Comparison of ENCODE assay signal across 21 mouse cellular contexts in genomic region chr8:108924526-108924925, GRCm38 (mm10).
DNase-seq lines count a peak whose midpoint lies in the region; ATAC-seq and TF ChIP-seq lines count a peak whose summit lies in the region.
"Had no signal": no experiment of that assay in that cellular context is flagged by ENCODE, and none has a peak within 500 bp of the region (broad histone marks: within the 10 kb centered on the region; RNA-seq: fewer than 3 reads in every experiment).

No protein-coding gene starts in this region.

- WGBS in midbrain, embryonic 16.5 days, result 93% methylated on average over 9 of the region's 9 CpGs
- 91% methylated on average over 9 of the region's 9 CpGs for WGBS in midbrain, embryonic 14.5 days

- H3K4me2 ChIP-seq in midbrain, embryonic 16.5 days (ENCODE audit: low read length), result no peak overlapping the region
- no peak overlapping the region for H3K4me2 ChIP-seq in midbrain, embryonic 14.5 days (ENCODE audit: low read length)
- H3K4me2 ChIP-seq: embryonic facial prominence, embryonic 13.5 days; hindbrain, embryonic 15.5 days; kidney, embryonic 15.5 days had no signal

- no peak overlapping the region for H3K4me3 ChIP-seq in gastrocnemius, adult 2 months
- H3K4me3 ChIP-seq in midbrain, embryonic 16.5 days (ENCODE audit: low read depth, low read length), result no peak overlapping the region
- H3K4me3 ChIP-seq in midbrain, embryonic 14.5 days (replicated peaks; ENCODE audit: low read depth, low read length), result no peak overlapping the region
- H3K4me3 ChIP-seq: embryonic facial prominence, embryonic 13.5 days; hindbrain, embryonic 15.5 days; kidney, embryonic 15.5 days had no signal

- H3K27me3 ChIP-seq in midbrain, embryonic 16.5 days (ENCODE audit: control insufficient read depth, insufficient read depth, low read depth, low read length), result no peaks in the 10 kb centered on the region
- H3K27me3 ChIP-seq in midbrain, embryonic 14.5 days (ENCODE audit: control insufficient read depth, insufficient read depth, low read length), result no peaks in the 10 kb centered on the region
- H3K27me3 ChIP-seq: embryonic facial prominence, embryonic 13.5 days; hindbrain, embryonic 15.5 days; kidney, embryonic 15.5 days had no signal

- no peak for TF ChIP-seq CTCF in gastrocnemius, adult 2 months (IDR thresholded peaks at IDR 0.05)

- intact Hi-C loops in gastrocnemius, adult 2 months (cut with DNase I), result no loop called here
- intact Hi-C loops in gastrocnemius, postnatal 14 days (cut with DNase I; ENCODE audit: low total_unique reads), result no loop called here

- no peaks in the 10 kb centered on the region for H3K9me3 ChIP-seq in midbrain, embryonic 16.5 days (replicated peaks; ENCODE audit: control insufficient read depth, low read length, poor library complexity, severe bottlenecking)
- H3K9me3 ChIP-seq in midbrain, embryonic 14.5 days (ENCODE audit: control insufficient read depth, low read length), result no peaks in the 10 kb centered on the region
- H3K9me3 ChIP-seq: embryonic facial prominence, embryonic 13.5 days; hindbrain, embryonic 15.5 days; kidney, embryonic 15.5 days had no signal

- H3K36me3 ChIP-seq in midbrain, embryonic 16.5 days (ENCODE audit: control insufficient read depth, insufficient read depth, low read length), result no peaks in the 10 kb centered on the region
- peaks cover 6% of the 10 kb centered on the region; the same call in 1 of the 2 replicates for H3K36me3 ChIP-seq in midbrain, embryonic 14.5 days (ENCODE audit: control insufficient read depth, insufficient read depth, low read length)
- H3K36me3 ChIP-seq: G1E; hindbrain, embryonic 15.5 days; kidney, embryonic 15.5 days had no signal

- no peak overlapping the region for H3K27ac ChIP-seq in gastrocnemius, adult 2 months
- peak overlapping the region; percentile 3; the same call in 1 of the 2 replicates for H3K27ac ChIP-seq in midbrain, embryonic 16.5 days (ENCODE audit: low read length)
- H3K27ac ChIP-seq in midbrain, embryonic 14.5 days (replicated peaks; ENCODE audit: low read depth, low read length), result no peak overlapping the region
- H3K27ac ChIP-seq: embryonic facial prominence, embryonic 13.5 days; hindbrain, embryonic 15.5 days; kidney, embryonic 15.5 days had no signal

- H3K9ac ChIP-seq in midbrain, embryonic 16.5 days (ENCODE audit: low read depth, low read length), result no peak overlapping the region
- no peak overlapping the region for H3K9ac ChIP-seq in midbrain, embryonic 14.5 days (replicated peaks; ENCODE audit: low read length)
- H3K9ac ChIP-seq: embryonic facial prominence, embryonic 13.5 days; hindbrain, embryonic 15.5 days; kidney, embryonic 15.5 days had no signal

- DNase-seq in adrenal gland, postnatal 10 days, result peak; percentile 70
- no peak for DNase-seq in adrenal gland, postnatal 4 days (ENCODE audit: low spot score in 2 of 2)
- DNase-seq in gastrocnemius, adult 2 months, result peak; percentile 53
- DNase-seq in gastrocnemius, postnatal 14 days, result no peak
- peak; percentile 18 to 27 for DNase-seq in heart, adult 9 months (ENCODE audit: low spot score in 2 of 2)
- no peak for DNase-seq in heart, adult 8-10 months (ENCODE audit: low spot score)
- no peak for DNase-seq in midbrain, embryonic 14.5 days
- DNase-seq: B cell, adult 2 months; cerebellum, adult 18-20 months; cerebellum, adult 9-11 months; cerebellum, postnatal 36 days; gastrocnemius, postnatal 25 days; kidney, adult 2 months had no signal

- H3K4me1 ChIP-seq in midbrain, embryonic 16.5 days (ENCODE audit: control insufficient read depth, insufficient read depth, low read length), result peaks cover 22% of the 10 kb centered on the region
- H3K4me1 ChIP-seq in midbrain, embryonic 14.5 days (ENCODE audit: control insufficient read depth, insufficient read depth, low read length), result peaks cover 23% of the 10 kb centered on the region; the same call in 1 of the 2 replicates
- H3K4me1 ChIP-seq: kidney, embryonic 15.5 days had no signal

- no peak for ATAC-seq in midbrain, embryonic 16.5 days
- ATAC-seq in midbrain, embryonic 14.5 days (ENCODE audit: low FRiP score, low TSS enrichment), result no peak
- ATAC-seq: CD4-positive, CD25-positive, alpha-beta regulatory T cell, adult 4 months; forebrain, embryonic 14.5 days; intestine, embryonic 16.5 days had no signal

Comparison
In these comparisons a context has a peak if more than half of its experiments do, and no peak if none do; other contexts are left out.
1. DNase-seq: peak in adrenal gland, postnatal 10 days (single experiment), gastrocnemius, adult 2 months (single experiment) and heart, adult 9 months (2 of 2); none in adrenal gland, postnatal 4 days (0 of 2), gastrocnemius, postnatal 14 days (single experiment), heart, adult 8-10 months (single experiment) and midbrain, embryonic 14.5 days (single experiment).